Mouse (Mus musculus): ENCODE data around the gene Hdac2.

The Hdac2 gene

DNA sequence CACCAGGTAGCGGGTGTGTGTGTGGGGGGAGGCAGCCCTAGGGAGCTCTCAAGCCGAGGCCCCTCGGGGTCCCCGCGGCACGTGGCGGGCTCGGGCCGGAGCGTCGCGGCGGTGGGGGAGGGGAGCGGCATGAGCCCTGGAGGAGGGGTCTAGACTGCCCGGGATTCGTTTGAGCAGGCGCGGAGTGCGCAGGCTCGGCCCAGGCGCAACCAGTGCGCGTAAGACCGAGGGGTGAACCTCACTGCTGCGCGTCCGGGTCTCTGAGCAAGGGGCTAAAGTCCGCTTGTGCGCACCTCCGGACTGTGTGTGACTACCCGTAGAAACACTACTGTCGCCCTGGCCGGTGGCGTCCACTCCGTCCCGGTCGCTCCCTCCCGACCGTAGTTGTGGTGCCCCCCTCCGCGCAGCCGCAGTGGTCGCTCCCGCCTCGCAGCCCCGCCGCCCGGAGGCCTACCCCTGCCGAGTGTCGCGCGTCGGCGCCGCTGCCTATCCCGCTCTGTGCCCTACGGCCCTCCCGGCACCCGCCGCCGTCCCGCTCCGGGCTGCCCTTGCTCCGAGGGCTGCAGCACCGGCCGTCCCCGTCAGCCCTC, at the start of gene Hdac2:
Hdac2 (plus strand) TSS at position 459 of the 590 bp plus-strand sequence.
- peak; percentile 76 to 87 for DNase-seq (ENCODE audit: low spot score in 2 of 2)

- no peak for DNase-seq (ENCODE audit: low spot score in 2 of 2)
Observed at GRCm38 (mm10) chr10:36928212-36928611, 46.1 kb upstream of the Hdac2 start.

- no peak for DNase-seq (ENCODE audit: low spot score in 2 of 2)
Observed at GRCm38 (mm10) chr10:36935863-36936262, 38.5 kb upstream of the Hdac2 start.

- DNase-seq (ENCODE audit: low spot score in 2 of 2) = no peak
Observed at GRCm38 (mm10) chr10:36936271-36936670, 38.1 kb upstream of the Hdac2 start.

DNA sequence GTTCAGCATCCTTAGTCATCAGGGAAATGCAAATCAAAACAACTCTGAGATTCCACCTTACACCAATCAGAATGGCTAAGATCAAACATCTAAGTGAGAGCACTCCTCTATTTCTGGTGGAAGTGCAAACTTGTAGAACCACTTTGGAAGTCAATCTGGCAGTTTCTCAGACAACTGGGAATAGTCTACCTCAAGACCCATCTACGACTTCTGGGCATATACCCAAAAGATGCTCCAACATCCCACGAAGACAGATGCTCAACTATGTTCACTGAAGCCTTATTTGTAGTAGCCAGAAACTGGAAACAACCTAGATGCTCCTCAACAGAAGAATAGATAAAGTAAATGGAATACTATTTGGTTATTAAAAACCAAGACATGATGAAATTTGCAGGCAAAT, 22.6 kb upstream of the Hdac2 start:
- DNase-seq (ENCODE audit: low spot score in 2 of 2) = no peak

- DNase-seq (ENCODE audit: low spot score in 2 of 2) = no peak
Observed at GRCm38 (mm10) chr10:36952622-36953021, 21.7 kb upstream of the Hdac2 start.

DNA sequence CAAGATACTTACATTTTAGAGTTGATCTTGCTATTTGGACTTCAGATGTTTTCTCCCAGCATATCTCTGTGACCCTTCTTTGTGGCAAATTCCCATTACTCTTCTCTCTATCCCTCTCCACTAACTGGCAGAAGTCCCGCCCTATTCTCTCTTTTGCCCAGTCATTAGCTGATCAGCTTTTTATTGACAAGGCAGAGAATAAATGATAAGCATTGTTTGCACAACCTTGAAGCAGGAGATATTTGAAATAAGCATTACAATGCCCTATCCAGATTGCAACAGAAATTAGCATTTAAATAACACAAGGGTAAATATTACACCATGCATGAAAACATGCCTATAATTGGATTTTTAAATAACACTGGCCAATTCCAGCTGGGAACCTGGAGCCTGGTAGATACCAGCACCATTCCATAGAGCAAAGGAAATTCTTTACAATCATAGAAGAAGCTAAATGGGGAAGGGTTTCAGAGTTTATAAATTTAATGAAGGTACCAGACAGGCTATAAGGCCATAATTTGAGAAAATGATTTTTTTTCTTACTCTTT, 14.7 kb upstream of the Hdac2 start:
- DNase-seq (ENCODE audit: low spot score in 2 of 2) = no peak

- DNase-seq (ENCODE audit: low spot score in 2 of 2) = no peak
Observed at GRCm38 (mm10) chr10:36964406-36964805, 9.9 kb upstream of the Hdac2 start.

- peak; percentile 54 to 62 for DNase-seq (ENCODE audit: low spot score in 2 of 2)
Observed at GRCm38 (mm10) chr10:36974676-36975520, 554 bp downstream of the Hdac2 start.

DNA sequence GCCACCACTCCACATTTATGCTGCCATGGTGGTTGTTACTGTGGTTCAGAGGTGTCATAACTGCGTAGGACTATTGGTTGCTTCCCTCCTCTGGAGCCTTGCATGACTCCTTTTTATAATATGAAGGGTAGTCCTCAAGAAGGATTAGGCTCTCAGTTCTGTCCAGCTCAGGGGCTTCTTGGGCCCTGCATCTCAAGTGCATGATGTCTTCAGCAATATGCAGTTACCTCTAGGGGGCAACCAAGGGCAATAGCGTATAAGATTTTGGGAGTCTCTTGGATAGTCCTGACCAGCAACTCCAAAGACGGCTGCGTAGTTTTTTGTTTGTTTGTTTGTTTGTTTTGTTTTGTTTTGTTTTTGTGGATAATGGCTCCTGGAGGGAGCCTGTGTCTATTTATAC, 7.5 kb downstream of the Hdac2 start:
- no peak for DNase-seq (ENCODE audit: low spot score in 2 of 2)

DNA sequence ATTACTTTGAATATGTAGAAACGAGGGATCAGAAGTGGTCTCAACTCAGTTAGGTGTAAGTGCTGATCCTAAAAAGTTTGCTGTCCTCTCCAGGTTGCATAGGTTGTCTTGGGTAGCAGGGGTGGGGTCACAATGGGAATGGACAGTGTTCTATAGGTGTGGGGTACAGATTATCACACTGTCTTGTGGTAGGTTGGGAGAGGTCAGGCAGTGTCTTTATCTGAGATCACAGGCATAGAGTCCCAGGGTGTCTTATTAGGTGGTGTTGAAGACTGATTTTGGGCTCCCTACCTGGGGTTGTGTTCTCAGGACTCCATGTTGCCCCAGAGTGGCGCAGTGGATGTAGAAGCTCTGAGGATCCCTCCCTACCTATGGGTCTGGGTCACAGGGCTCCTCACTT, 17.8 kb downstream of the Hdac2 start:
- DNase-seq (ENCODE audit: low spot score in 2 of 2) = no peak

DNA sequence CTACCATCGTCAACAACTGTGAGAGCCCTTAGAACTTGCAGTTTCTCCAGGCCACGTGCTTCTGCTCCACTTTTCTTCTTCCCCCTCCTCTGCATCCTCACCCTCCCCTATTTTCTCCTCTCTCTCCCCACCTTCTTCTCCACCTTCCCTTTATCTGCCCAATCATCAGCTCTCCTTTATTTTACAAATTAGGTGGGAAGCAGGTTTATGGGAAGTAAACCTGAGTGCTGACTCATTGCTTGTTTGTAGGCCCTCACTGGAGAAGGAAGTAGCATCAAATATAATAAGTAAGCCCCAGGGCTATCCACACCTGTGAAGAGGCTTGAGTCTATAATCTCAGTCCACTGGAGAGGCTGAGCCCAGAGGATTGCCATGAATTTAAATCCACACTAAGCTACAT, 26.5 kb downstream of the Hdac2 start:
- DNase-seq (ENCODE audit: low spot score in 2 of 2) = no peak

DNA sequence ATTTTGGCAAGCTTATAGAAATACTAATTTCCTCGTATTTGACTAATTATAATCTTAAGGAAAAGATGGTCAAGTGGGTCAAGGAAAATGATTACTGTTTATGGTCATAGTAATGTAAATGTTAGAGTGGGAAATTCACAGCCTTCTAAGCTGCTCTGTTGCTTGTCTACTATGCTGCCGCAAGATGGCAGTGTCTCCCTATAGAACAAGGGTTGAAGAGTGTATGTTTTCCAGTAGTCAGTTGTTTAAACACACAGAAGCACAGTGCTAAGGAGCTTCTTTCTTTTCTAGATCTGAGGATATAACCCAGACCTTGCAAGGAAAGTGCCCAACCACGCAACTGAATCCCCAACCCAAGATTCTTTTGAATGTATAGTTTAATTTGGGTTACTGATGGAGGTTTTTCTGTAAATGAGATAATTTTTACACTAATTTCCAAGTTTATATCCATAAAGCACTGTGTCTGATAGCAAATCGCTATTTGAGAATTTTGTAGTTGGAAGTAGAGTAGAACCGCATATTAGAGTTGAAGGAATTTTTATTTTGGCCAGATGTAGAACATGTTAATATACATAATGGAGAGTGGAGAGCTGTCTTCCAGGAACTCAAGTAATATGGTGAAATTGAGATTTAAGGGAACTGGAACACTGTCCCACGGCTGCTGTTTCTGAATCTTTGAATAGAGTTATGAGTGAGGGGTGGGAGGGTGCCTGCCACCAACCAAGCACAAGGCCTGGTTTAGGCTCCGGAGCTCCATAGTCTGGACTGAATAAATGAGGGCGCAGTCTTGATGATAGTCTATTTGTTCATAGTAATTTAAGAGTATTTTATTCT, 40.1 kb downstream of the Hdac2 start:
- DNase-seq (ENCODE audit: low spot score in 2 of 2) = peak in 1 of 2 experiments; percentile 65

- DNase-seq (ENCODE audit: low spot score in 2 of 2) = no peak
Observed at GRCm38 (mm10) chr10:37015729-37016128, 41.4 kb downstream of the Hdac2 start.

GRCm38 (mm10) chr10:37016200-37016599, 41.9 kb downstream of the Hdac2 start:
- DNase-seq (ENCODE audit: low spot score in 2 of 2) = no peak

- no peak for DNase-seq (ENCODE audit: low spot score in 2 of 2)
Observed at GRCm38 (mm10) chr10:37024301-37024700, 50.0 kb downstream of the Hdac2 start.

- no peak for DNase-seq (ENCODE audit: low spot score in 2 of 2)
Observed at GRCm38 (mm10) chr10:37028651-37029050, 54.3 kb downstream of the Hdac2 start.

GRCm38 (mm10) chr10:37035090-37035497, 60.8 kb downstream of the Hdac2 start:
- DNase-seq (ENCODE audit: low spot score in 2 of 2) = no peak

DNA sequence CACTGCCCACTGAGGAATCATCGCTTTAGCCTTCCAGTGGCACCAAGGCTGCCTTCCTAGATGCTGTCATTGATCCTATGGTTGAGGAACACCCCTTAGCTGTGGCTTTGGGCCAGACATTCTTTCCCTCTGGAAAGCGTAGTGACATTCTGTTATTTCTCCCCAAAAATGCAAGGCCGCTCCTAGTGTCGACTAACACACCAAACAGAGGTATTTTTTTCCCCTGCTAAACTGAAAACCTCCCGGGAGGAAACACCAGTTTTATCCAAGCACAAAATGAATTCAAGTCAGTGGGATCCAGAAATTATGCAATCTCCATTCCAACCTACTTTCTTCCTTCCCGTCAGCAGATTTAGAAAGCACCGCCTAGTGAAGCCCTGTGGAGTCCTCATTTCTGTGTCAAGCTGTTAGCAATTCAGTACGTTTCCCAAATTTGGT, 73.3 kb downstream of the Hdac2 start:
- peak; percentile 14 to 29 for DNase-seq (ENCODE audit: low spot score in 2 of 2)
